Mouse (Mus musculus): ENCODE measurements around the gene Cadps. TPM values are rescaled to one million over a fixed set of nuclear protein-coding genes. Genes with fewer than 3 reads are reported as not detected.

The Cadps gene
- polyA plus RNA-seq, 1 experiment = 6.0 TPM

DNA sequence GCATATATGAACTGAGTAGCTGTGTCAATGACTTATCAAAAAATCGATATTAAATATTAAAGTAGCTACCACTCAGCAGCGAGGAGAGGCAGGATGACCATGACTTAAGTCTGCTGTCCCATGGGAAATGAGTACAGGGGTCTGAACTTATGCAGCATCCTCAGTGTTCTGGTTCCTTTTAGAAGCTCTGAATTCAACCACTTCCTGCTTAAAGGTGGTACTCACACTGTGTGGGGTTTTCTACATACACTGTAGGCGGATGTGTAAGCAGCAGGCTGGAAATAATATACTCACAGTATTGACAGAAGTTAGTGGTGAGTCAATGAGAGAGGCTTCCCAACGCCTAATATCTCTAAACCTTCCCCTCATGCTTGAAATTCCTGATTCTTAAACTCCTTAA is 215.9 kb downstream of the Cadps start:
- H3K27ac ChIP-seq (ENCODE audit: control insufficient read depth, insufficient read depth, low read length) = no peak overlapping the region
- WGBS = 81% methylated on average over 4 of the region's 4 CpGs

DNA sequence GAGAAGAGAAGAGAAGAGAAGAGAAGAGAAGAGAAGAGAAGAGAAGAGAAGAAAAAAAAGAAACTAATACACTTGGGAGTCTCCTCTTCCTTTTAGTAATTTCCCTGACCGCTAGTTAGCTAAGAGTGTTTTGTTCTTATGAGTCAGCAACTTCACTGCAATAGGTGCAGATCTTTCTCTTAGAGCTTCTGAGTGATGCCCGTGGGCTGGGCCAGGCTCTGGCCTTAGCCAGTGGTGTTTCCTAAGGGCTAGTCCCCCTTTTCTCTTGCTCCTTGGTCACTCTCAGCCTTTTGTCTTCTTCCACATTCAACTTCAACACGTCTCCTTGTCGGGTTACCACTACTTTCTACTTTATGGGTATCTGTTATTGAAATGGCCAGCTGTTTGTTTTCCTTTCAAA is 216.7 kb downstream of the Cadps start:
- WGBS = 87% methylated on average over 4 of the region's 4 CpGs
- no peaks in the 10 kb centered on the region for H3K36me3 ChIP-seq (ENCODE audit: control insufficient read depth, insufficient read depth, low read length)
- H3K4me3 ChIP-seq (ENCODE audit: control insufficient read depth, insufficient read depth, low read length) = no peak overlapping the region
- no peaks in the 10 kb centered on the region for H3K27me3 ChIP-seq (ENCODE audit: control insufficient read depth, insufficient read depth, low read length)
- no peak overlapping the region for H3K27ac ChIP-seq (ENCODE audit: control insufficient read depth, insufficient read depth, low read length)
- TF ChIP-seq CTCF (IDR thresholded peaks at IDR 0.05; ENCODE audit: borderline replicate concordance, control insufficient read depth, extremely low read depth, insufficient read depth, low read length, poor library complexity) = no peak
- no peak for TF ChIP-seq POLR2A (IDR thresholded peaks at IDR 0.05; ENCODE audit: control insufficient read depth, extremely low read depth, insufficient read depth, low read length, poor library complexity)
- no peaks in the 10 kb centered on the region for H3K4me1 ChIP-seq (replicated peaks; ENCODE audit: control insufficient read depth, insufficient read depth, low read length)
- no peak for DNase-seq

More for the DNA sequence above, 215.9 kb downstream of the Cadps start:
- H3K27me3 ChIP-seq (ENCODE audit: control insufficient read depth, insufficient read depth, low read length) = no peaks in the 10 kb centered on the region
- TF ChIP-seq POLR2A (IDR thresholded peaks at IDR 0.05; ENCODE audit: control insufficient read depth, extremely low read depth, insufficient read depth, low read length, poor library complexity) (no peak), CTCF (IDR thresholded peaks at IDR 0.05; ENCODE audit: borderline replicate concordance, control insufficient read depth, extremely low read depth, insufficient read depth, low read length, poor library complexity) (no peak)
- H3K36me3 ChIP-seq (ENCODE audit: control insufficient read depth, insufficient read depth, low read length) = no peaks in the 10 kb centered on the region
- no peaks in the 10 kb centered on the region for H3K4me1 ChIP-seq (replicated peaks; ENCODE audit: control insufficient read depth, insufficient read depth, low read length)
- DNase-seq = no peak
- no peak overlapping the region for H3K4me3 ChIP-seq (ENCODE audit: control insufficient read depth, insufficient read depth, low read length)

DNA sequence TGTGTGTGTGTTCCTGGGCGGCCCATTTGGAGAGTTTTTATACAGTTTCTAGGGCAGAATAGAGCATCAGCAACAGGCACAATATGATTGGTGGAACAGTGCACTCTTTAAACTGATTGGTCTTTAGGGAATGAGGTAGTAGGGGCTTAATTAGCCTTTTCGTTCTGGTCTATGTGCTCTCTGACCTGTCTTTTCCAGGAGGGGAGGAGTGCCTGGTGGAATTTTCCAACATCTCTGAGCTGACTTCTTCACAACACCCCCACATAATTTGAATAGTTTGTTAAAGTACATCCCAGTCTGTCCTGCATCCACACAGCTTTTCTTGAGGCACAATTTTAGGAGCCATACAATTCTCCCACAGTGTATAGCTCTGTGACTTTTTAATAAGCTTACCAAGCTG is 220.8 kb downstream of the Cadps start:
- WGBS = 93% methylated on average over 2 of the region's 2 CpGs
- H3K4me3 ChIP-seq (ENCODE audit: control insufficient read depth, insufficient read depth, low read length) = no peak overlapping the region
- no peaks in the 10 kb centered on the region for H3K36me3 ChIP-seq (ENCODE audit: control insufficient read depth, insufficient read depth, low read length)
- no peak for DNase-seq
- no peak overlapping the region for H3K27ac ChIP-seq (ENCODE audit: control insufficient read depth, insufficient read depth, low read length)
- H3K27me3 ChIP-seq (ENCODE audit: control insufficient read depth, insufficient read depth, low read length) = no peaks in the 10 kb centered on the region
- TF ChIP-seq POLR2A (IDR thresholded peaks at IDR 0.05; ENCODE audit: control insufficient read depth, extremely low read depth, insufficient read depth, low read length, poor library complexity) = no peak
- H3K4me1 ChIP-seq (replicated peaks; ENCODE audit: control insufficient read depth, insufficient read depth, low read length) = no peaks in the 10 kb centered on the region

DNA sequence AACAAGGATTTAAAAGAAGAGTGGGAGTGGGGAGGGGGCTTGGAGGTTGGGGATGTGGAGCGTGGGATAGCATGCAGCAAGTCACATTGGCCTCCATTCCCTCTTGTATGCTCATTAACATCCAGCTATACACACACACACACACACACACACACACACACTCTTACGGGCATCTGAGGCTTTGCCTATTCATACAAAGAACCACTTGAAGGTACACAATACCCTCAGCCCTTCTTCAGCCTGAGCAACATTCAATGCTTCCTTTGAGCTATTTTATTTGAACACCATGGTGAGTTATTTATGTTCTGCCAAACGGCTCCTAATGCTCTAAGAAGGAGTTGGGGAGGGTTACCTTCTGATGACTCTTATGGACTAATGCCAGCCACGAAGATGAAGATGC is 227.6 kb downstream of the Cadps start:
- TF ChIP-seq CTCF (IDR thresholded peaks at IDR 0.05; ENCODE audit: borderline replicate concordance, control insufficient read depth, extremely low read depth, insufficient read depth, low read length, poor library complexity) = no peak
- no peak for TF ChIP-seq POLR2A (IDR thresholded peaks at IDR 0.05; ENCODE audit: control insufficient read depth, extremely low read depth, insufficient read depth, low read length, poor library complexity)
- 77% methylated on average over 4 of the region's 4 CpGs for WGBS
- Histone ChIP-seq H3K36me3 (ENCODE audit: control insufficient read depth, insufficient read depth, low read length) (no peaks in the 10 kb centered on the region), H3K4me3 (ENCODE audit: control insufficient read depth, insufficient read depth, low read length) (no peak overlapping the region), H3K27ac (ENCODE audit: control insufficient read depth, insufficient read depth, low read length) (no peak overlapping the region), H3K27me3 (ENCODE audit: control insufficient read depth, insufficient read depth, low read length) (no peaks in the 10 kb centered on the region), H3K4me1 (replicated peaks; ENCODE audit: control insufficient read depth, insufficient read depth, low read length) (no peaks in the 10 kb centered on the region)
- DNase-seq = no peak

DNA sequence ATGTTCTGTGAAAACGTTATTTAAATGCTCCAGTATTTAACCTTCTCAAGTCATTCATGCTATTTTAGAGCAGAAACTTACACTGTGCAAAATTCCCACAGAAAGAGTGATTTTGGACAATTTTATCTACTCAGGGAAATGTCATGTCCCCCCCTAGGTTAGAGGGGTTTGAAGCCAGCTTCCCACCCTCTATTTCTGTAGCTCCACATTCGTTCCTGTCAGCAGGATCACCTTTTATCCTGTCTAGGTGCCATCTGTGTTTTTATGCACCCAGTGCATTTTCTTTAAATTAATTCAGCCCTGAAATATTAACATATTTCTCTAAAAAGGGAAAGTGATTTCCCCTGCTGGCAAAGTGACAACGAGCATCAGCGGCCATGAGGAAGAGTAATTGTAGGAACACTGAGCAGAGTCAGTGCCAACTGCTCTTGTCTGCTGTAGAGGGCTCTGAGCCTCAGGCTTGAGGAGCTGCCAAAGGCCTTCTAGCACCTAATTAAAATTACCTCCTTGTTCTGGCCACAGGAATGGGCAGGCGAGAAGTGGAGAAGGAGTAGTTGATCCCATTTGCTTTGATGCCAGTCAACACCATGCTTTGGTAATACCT is 230.3 kb downstream of the Cadps start:
- WGBS = 82% methylated on average over 5 of the region's 5 CpGs

DNA sequence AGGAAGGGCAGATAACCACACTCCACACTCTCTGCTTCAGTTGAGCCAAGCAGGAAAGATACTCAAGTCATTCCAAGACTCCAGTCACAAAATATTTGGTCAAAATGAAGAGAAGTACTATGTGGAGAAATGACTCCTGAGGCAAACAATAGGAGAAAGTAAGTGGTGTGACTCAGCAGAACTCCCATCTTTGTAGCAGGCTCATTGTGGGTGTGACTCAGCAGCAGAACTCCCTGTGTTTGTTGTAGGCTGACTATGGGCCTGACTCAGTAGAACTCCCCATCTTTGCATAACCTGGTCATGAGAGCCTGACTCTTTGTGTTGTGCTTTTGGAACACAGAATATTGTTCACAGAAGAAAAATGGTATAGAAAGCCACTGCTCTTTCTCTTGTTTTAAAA is 231.1 kb downstream of the Cadps start:
- no peak for TF ChIP-seq CTCF (IDR thresholded peaks at IDR 0.05; ENCODE audit: borderline replicate concordance, control insufficient read depth, extremely low read depth, insufficient read depth, low read length, poor library complexity)
- no peak for TF ChIP-seq POLR2A (IDR thresholded peaks at IDR 0.05; ENCODE audit: control insufficient read depth, extremely low read depth, insufficient read depth, low read length, poor library complexity)
- Histone ChIP-seq H3K27ac (ENCODE audit: control insufficient read depth, insufficient read depth, low read length) (no peak overlapping the region), H3K36me3 (ENCODE audit: control insufficient read depth, insufficient read depth, low read length) (no peaks in the 10 kb centered on the region), H3K27me3 (ENCODE audit: control insufficient read depth, insufficient read depth, low read length) (no peaks in the 10 kb centered on the region), H3K4me1 (replicated peaks; ENCODE audit: control insufficient read depth, insufficient read depth, low read length) (no peaks in the 10 kb centered on the region), H3K4me3 (ENCODE audit: control insufficient read depth, insufficient read depth, low read length) (no peak overlapping the region)
- no peak for DNase-seq

More for the DNA sequence above, 230.3 kb downstream of the Cadps start:
- Histone ChIP-seq H3K4me3 (ENCODE audit: control insufficient read depth, insufficient read depth, low read length) (no peak overlapping the region), H3K27ac (ENCODE audit: control insufficient read depth, insufficient read depth, low read length) (no peak overlapping the region), H3K36me3 (ENCODE audit: control insufficient read depth, insufficient read depth, low read length) (no peaks in the 10 kb centered on the region), H3K27me3 (ENCODE audit: control insufficient read depth, insufficient read depth, low read length) (no peaks in the 10 kb centered on the region), H3K4me1 (replicated peaks; ENCODE audit: control insufficient read depth, insufficient read depth, low read length) (no peaks in the 10 kb centered on the region)
- no peak for DNase-seq
- TF ChIP-seq CTCF (IDR thresholded peaks at IDR 0.05; ENCODE audit: borderline replicate concordance, control insufficient read depth, extremely low read depth, insufficient read depth, low read length, poor library complexity) (no peak), POLR2A (IDR thresholded peaks at IDR 0.05; ENCODE audit: control insufficient read depth, extremely low read depth, insufficient read depth, low read length, poor library complexity) (no peak)

DNA sequence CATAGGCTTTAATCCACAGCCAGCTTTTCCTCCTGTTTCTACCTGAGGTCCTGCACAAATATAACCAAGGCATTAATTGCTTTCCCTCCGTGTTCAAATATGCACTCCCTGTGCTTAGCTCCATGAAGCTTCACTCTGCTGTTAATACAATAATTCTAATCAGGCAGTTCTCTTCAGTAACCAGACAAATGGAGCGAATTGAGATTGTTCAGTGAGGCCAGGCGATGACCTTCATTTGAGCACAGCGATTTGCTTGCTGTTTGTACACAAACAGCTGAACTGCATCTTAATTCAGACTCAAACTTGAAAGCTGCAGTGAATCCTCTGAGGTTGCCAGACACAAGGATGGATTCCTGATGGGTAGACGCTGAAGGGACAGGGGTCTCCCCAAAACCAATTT is 239.3 kb downstream of the Cadps start:
- H3K27ac ChIP-seq (ENCODE audit: control insufficient read depth, insufficient read depth, low read length) = no peak overlapping the region
- 93% methylated on average over 5 of the region's 5 CpGs for WGBS
- TF ChIP-seq POLR2A (IDR thresholded peaks at IDR 0.05; ENCODE audit: control insufficient read depth, extremely low read depth, insufficient read depth, low read length, poor library complexity) (no peak), CTCF (IDR thresholded peaks at IDR 0.05; ENCODE audit: borderline replicate concordance, control insufficient read depth, extremely low read depth, insufficient read depth, low read length, poor library complexity) (no peak)
- no peaks in the 10 kb centered on the region for H3K4me1 ChIP-seq (replicated peaks; ENCODE audit: control insufficient read depth, insufficient read depth, low read length)
- H3K4me3 ChIP-seq (ENCODE audit: control insufficient read depth, insufficient read depth, low read length) = no peak overlapping the region
- H3K27me3 ChIP-seq (ENCODE audit: control insufficient read depth, insufficient read depth, low read length) = no peaks in the 10 kb centered on the region
- DNase-seq = no peak
- no peaks in the 10 kb centered on the region for H3K36me3 ChIP-seq (ENCODE audit: control insufficient read depth, insufficient read depth, low read length)
